In the genomic region with DNA sequence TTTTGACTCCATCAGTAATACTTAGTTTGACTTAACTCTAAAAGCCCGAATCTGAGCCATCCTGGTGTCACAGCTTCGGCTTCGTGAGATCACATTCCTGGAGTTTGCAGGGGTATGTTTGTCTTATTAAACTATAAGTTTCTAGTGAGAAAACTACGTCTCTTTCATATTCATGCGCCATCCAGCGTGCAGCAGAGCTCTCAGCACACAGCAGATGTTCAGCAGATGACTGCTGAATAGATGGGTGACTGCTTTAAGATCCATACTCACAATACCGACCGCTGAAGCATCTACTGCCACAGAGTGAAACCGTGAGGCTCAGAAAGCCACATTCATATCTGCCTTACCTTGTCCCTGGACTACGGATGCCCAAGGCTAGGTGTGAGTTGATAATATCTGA, we compare ENCODE assay signal across 25 mouse cellular contexts.
"Had no signal": no experiment of that assay in that cellular context is flagged by ENCODE, and none has a peak within 500 bp of the region (broad histone marks: within the 10 kb centered on the region; RNA-seq: fewer than 3 reads in every experiment).

No protein-coding gene starts in this region.

- H3K4me3 ChIP-seq: layer of hippocampus, adult 2 months; limb, embryonic 12.5 days; limb, embryonic 15.5 days; megakaryocyte, embryonic 14.5 days; midbrain, embryonic 10.5 days; midbrain, embryonic 13.5 days; myocyte; neural tube, embryonic 13.5 days had no signal

- H3K4me2 ChIP-seq: limb, embryonic 12.5 days; limb, embryonic 15.5 days; liver, embryonic 11.5 days; lung, embryonic 14.5 days; midbrain, embryonic 13.5 days; neural tube, embryonic 13.5 days had no signal

- H3K27ac ChIP-seq: kidney, postnatal 0 days; layer of hippocampus, adult 2 months; limb, embryonic 12.5 days; limb, embryonic 15.5 days; liver, embryonic 14.5 days; macrophage; midbrain, embryonic 10.5 days; midbrain, embryonic 13.5 days; neural tube, embryonic 13.5 days; stomach, postnatal 0 days had no signal

- H3K4me1 ChIP-seq: limb, embryonic 12.5 days had no signal

- ATAC-seq: liver, postnatal 0 days; lung, postnatal 0 days; midbrain, embryonic 13.5 days; midbrain, embryonic 16.5 days had no signal

- H3K9ac ChIP-seq: limb, embryonic 12.5 days; limb, embryonic 15.5 days; liver, embryonic 14.5 days; liver, postnatal 0 days; lung, embryonic 14.5 days; midbrain, embryonic 13.5 days; neural tube, embryonic 13.5 days had no signal

- DNase-seq: kidney, postnatal 25 days; layer of hippocampus, adult 9-11 months; left cerebral cortex, postnatal 4 days; liver, postnatal 0 days; lung, embryonic 14.5 days; retina, postnatal 1 day; right cerebral cortex, postnatal 4 days; thymus, adult 2 months; thymus, postnatal 14 days; thymus, postnatal 4 days had no signal

- H3K9me3 ChIP-seq: limb, embryonic 12.5 days; limb, embryonic 15.5 days; megakaryocyte, embryonic 14.5 days; midbrain, embryonic 10.5 days; midbrain, embryonic 13.5 days; neural tube, embryonic 13.5 days had no signal

- H3K27me3 ChIP-seq: limb, embryonic 15.5 days; megakaryocyte, embryonic 14.5 days; midbrain, embryonic 13.5 days; neural tube, embryonic 13.5 days had no signal

- H3K36me3 ChIP-seq: limb, embryonic 12.5 days; limb, embryonic 15.5 days; midbrain, embryonic 10.5 days; midbrain, embryonic 13.5 days; neural tube, embryonic 13.5 days had no signal
